Mouse (Mus musculus): ENCODE measurements around the gene Tmtc1.

The Tmtc1 gene

DNA sequence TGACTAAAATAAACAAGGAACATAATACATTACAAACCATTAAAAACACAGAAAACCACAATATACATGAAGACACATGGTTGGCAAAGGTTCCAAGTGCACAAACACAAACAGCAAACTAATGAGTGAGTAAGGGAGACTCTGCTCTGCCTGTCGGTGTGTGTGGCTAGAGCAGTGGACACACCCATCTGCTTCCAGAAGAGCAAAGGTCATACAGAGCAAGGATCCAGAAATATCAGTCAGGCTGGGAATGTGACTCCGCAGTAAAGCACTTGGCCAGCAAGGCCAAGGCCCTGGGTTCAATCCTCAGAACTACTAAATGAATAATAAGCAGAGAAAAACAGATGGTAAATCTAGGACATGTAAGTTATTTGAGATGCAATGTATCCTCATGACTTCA lies 27.6 kb downstream of the Tmtc1 start:
- DNase-seq, result no peak

GRCm38 (mm10) chr6:148413638-148414037 lies 30.6 kb downstream of the Tmtc1 start:
- DNase-seq, result no peak

DNA sequence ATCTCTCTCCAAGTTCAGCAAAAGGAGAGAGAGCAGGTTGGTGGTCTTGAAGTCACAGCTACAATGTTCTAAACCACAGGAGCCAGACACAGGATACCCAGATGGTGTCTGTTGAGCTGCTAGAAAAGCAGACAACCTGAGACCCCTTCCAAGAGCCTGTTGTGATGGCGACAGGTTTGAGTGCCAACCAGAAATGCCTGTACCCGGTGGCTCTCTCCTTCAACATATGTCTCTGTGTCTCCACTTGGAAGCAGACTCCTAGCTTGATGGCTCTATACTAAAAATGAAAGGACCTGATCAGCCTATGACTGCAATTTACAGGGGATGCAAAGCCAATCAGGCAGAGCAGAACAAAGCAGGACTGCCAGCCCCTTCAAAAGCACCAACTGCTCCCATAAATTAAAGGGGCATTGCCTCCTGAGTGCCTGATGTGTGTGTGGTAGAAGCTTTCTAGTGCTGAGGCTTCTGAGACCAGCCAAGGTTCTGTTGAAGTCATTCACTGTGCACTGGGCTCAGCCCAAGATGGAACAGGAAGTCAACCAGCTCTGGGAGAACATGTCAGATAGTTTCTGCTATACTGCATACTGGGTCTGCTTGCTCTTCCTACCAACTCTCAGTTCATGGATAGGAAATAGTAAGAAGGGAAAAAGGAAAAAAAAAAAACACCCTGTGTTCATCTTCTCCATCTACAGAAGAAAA lies 37.2 kb downstream of the Tmtc1 start:
- DNase-seq, result peak; percentile 77 to 80

DNA sequence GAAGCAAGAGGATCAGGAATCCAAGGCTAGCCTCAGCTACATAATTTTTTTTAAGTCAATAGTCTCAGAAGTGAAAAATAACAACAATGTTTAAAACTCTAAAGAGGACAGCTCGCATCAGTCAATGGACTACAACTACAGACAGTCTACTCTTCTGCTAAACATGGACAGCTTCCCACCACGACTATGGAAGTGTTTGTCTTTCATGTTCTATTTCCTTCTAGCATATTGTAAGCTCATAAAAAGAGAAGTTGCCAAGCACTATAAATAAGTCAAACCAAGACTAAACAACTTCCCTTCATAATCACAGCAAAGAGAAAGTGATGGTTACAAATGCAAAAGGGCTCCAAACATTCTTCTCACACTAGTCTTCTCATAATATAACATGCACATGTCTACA lies 38.6 kb downstream of the Tmtc1 start:
- DNase-seq, result no peak

- DNase-seq, result no peak
Measured at GRCm38 (mm10) chr6:148404500-148404899, 39.7 kb downstream of the Tmtc1 start.

DNA sequence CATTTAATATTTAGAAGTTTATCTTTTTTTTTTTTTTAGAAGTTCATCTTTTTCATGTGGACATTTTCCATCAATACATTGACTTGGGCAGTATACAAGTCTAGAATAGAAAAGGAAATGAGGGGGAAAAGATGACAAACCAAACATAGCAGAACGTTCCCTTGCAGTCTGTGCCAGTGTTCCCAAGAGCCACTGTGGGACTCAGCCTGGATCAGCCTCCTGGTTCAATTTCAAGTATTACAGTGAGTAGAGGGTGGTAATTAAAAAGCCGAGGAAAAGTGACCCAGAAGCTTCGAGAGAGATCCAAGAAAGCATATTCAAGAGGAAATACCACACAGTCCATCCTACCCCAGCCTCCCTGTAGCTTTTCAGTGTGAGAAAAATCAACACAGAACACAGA lies 40.4 kb downstream of the Tmtc1 start:
- DNase-seq, result no peak

DNA sequence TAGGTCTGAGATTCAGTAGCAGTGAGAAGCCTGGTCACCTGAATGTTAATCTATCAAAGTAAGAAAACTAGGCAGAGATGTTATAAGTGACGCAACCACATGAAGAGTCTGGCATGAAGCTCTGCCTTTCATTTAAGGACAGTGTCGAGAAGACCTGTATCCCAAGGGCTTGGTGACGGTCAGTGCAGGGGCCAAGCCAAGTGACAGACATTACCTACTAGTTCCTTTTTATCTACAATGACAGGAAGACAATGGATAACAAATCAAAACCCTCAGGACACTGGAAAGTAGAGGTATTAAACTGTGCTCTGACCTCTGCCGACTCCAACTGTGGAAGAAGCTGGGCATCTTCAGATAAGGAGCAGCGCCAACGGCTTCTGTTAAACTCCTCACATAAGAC lies 43.2 kb downstream of the Tmtc1 start:
- DNase-seq, result no peak

- DNase-seq, result no peak
Measured at GRCm38 (mm10) chr6:148399541-148399940, 44.6 kb downstream of the Tmtc1 start.

DNA sequence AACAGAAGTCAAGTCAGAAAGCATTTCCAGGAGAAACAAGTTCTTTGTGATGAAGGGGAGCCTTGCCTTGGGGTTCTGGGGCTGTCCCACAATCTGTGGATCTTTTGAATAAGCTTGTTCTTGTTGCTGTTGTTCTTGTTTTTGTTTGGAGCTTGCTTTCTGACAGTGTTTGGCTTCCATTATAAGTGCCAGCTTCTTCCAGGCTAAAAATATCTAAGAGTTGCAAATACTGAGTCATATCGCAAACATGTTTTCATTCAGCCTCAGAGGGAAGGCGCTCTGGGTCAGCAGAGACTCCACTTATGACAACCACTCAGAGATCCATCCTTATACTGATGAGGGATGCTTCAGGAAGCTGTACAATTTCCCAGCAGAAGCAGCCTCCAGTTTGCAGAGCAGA lies 45.3 kb downstream of the Tmtc1 start:
- DNase-seq, result no peak

- DNase-seq, result no peak
Measured at GRCm38 (mm10) chr6:148397270-148397669, 46.9 kb downstream of the Tmtc1 start.

DNA sequence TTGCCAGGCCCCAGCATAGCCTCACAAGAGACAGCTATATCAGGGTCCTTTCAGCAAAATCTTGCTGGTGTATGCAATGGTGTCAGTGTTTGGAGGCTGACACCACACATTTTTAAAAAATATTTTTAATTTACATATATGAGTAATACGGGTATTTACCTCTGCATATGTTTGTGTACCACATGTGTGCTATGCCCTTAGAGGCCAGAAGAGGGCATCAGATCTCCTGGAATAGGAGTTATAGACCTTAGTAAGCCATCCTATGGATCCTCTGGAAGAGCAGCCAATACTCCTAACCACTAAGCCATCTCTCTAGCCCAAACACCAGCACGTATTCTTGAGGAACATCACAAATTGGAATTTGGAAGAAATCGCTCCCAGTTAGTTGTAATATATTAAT lies 48.9 kb downstream of the Tmtc1 start:
- DNase-seq, result peak in 1 of 2 experiments; percentile 22

DNA sequence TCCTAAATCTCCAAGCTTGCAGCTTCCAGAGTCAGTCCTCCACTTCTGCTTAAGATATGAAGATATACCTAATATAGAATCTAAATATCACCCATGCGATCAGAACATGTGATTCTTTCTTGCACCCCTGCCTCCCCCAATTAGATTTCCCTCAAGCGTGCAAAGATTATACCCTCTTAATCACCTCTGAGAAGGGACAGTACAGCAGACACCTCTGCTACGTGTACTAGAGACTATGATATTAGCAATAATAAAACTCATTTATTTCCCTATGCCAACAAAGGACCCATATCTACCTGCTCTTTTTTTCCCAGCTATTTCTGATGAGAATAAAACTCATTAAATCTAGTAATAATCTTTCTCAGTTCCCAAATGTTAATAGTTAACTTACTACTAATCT lies 49.9 kb downstream of the Tmtc1 start:
- no peak for DNase-seq

DNA sequence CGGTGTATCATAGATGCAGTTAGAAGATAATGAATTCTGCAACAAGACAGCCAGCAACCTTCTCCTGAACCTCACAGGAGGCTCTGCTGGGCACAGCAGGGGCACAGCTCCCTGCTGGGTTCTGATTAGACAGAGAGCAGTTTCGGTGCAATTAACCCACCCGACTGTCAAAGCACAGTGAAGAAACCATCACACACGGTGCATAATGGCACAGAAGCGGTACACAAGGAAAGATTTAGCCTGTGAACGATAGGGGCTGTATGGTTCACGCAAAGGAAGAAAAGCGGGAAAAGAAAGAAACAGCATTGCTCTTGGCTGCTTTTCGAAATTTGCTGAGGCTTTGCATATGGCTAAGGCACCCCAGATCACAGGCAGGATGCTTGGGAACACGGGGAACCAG lies 52.0 kb downstream of the Tmtc1 start:
- DNase-seq, result peak in 1 of 2 experiments; percentile 39

DNA sequence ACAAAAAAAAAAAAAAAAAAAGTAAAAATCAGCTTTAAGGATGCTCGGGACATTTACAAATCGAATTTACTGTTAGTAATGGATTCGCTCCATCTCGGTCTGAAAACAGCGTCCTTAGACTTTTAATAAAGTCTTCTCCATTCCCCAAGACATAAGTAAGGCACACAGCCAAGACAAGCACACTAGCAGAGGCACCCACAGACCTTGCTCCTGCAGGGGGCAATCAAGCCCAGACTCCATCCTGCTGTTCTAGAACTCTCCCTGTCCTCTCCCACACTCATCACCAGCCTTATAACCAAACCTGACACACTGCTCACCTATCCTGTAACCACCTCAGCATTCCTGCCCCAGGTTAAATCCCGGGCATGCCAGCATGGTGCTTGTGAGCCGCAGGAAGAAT lies 52.9 kb downstream of the Tmtc1 start:
- DNase-seq, result peak in 1 of 2 experiments; percentile 10

- no peak for DNase-seq
Measured at GRCm38 (mm10) chr6:148390630-148391276, 53.4 kb downstream of the Tmtc1 start.

DNA sequence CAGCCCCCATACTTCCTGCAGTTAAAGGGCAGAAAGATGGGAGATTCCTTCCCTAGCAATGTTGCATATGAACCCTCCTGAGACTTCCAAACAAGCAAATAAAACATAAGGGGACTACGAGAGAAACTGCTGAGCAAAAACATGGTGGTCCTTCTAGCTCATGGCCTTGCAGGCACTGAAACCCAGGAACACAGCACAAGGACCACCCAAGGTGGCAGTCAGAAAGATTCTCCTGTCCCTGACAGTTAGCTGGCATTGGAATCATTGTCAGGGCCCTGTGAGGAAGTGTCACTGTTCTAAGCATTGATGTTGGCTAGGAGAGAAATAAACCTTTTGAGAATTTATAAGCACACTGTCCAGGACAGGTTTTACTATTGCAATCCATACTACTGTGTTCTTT lies 56.2 kb downstream of the Tmtc1 start:
- DNase-seq, result no peak

GRCm38 (mm10) chr6:148384111-148384895 lies 59.9 kb downstream of the Tmtc1 start:
- DNase-seq, result peak; percentile 56 to 60

DNA sequence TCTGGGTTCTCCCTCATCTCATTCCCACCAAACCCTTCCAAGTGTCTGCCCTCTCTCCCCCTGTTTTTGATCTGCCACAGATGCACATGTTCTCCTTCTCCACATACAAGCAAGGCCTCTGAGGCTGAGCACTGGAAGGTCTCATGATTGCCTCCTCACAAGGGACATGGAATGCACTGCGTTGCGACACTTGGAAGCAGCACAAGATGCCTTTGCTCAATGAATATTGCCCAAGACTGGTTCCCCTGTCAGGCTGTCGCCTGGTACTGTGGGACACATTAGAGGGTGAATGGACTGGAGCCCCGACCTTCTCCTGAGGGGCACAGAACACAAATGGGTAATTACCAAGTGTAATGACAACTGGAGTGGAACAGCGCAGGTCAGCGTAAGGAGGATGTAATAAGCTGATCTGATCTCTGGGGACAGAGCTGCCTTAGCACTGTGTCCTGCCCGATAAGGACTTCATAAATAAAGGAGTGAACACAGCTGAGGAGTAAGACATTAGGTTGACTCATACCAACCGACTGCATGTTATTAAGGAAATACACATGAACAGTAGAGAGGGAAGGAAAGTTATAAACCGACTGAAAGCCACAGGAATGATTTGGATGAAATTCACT lies 62.9 kb downstream of the Tmtc1 start:
- no peak for DNase-seq

DNA sequence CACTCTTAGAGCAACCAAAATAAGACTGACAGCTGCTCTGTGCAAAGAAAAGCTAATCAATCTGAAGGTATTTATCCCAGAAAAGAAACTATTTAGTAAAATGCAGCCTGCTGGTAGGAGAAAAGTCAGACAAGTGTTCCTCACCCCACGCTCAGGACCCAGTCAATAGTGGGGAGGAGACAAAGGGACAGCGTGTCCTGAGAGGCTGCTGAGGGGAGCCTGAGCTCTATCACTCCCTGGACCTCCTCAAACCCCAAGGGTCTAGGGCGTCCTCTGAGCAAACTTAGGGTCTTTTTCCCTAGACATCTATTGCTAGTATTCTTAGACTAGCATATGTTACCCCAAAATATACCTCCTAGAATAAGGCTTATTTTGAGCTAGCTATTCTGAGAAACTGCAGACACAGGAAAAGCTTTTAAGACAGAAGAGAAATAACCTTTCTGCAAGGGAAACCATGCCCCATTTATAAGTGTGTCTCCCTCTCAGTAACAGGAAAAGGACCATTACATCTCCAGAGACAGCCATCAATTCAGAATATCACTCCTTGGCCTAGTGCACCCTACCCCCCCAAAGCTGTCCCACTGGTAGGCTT lies 68.5 kb downstream of the Tmtc1 start:
- DNase-seq, result no peak

DNA sequence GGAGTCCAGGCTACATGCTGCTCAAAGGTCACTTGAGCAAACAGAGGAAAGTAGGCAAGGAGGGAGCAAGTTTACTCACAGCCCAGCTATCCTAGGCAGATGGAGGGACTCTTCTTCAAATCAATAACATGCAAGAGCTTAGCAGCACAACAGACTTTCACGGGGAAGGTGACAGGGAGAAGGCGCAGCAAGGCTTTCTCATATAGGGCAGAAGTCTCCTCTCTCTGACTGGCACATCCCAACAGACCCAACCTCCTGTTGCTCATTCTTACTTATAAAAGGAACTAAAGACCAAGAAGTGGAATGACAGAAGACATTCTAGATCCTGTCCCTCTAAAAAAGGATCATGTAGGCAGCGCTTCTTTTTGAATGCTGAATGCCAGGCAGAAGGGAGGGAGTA lies 69.2 kb downstream of the Tmtc1 start:
- no peak for DNase-seq

DNA sequence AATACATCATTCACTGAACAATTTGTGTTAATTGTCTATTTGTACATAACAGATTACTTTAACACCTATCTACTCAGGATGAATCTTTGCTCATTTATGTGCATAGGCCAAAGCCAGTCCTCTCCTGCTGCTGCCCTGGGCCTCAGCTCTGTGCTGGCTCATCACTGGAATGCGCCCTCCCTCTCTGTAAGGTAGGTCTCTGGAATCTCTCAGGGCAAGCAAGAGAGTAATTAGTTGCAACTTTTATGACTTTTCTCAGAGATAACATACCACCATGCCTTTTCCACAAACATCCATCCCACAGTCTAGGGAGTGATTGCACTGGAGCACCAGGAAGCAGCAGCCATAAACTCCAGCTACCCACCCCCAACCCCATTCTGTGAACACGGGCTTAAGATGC lies 70.7 kb downstream of the Tmtc1 start:
- no peak for DNase-seq

DNA sequence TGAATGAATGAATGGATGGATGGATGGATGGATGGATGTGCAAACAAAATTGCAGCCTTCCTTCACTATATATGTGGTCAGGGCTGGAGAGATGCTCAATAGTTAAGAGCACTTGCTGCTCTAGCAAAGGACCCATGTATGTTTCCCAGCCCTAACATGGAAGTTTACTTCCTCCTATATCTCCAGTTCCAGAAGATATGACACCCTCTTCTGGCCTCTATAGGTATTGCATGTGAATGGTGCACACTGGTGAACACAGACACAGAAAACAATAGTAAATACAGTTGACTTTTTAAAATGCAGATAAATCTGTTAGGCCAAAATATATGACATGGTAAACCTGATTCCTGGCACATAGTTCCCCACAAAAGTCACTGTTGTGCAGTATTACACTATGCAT lies 73.0 kb downstream of the Tmtc1 start:
- DNase-seq, result no peak

DNA sequence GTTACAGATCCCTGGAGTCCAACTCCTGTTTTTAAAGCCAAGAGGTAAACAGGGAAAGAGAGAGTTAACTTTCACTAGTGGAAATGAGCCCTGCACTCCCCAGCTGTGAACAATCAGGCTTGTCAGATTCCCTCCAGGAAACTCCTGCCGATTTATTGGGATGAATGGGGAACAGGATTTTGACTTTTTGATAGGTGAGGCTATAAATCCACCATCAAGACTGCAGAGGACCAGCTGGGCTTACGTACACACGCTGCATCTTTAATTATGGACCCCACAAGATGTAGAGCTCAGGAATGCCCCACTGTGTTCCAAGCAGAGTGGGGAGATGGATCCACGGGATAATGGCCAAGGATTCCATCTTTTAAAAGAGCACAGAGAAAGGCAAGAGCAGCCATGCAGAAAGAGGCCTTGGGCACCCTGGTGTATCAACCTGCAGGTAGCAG lies 77.1 kb downstream of the Tmtc1 start:
- DNase-seq, result peak in 1 of 2 experiments; percentile 5
